Mouse (Mus musculus): ENCODE results near the gene Mylk.

The Mylk gene

DNA sequence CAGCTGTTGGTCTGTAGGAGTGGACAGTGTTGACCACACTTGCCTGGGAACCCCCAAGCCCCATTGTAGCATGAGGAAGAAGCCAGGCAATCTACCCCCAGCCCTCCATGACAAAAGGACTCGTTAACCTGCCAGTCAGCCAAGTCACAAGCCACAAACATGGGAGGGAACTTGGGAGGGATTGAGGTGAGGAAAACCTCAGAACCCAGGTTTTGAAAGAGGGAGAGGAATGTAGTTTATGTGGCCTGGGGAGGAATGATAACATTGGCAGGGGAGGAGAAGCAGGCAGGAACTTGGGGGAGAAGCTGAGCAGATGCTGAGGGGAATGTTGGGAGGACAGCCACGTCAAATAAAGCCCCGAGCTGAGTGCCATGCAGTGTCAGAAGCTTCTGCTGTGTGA is 196.9 kb downstream of the Mylk start:
- no peak for DNase-seq (ENCODE audit: low spot score)

DNA sequence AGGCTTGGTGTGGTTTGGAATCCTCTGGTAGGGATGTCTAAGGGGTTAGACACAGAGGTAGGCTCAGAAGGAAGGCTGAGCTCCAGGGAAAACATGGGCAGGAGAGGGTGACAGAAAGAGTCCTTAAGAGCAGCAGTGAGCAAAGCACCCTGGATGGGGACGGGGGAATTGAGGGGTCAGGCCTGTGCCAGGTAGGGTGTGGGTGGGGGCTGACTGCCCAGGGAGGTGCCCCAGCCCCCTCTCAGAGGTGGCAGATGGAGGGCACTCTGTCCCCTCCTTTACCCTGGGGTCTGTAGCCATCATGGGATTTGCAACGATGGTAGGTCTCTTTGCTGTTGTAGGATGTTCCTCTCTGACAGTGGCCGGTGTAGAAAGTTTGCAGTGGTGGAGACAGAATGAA is 201.3 kb downstream of the Mylk start:
- no peak for DNase-seq (ENCODE audit: low spot score)

DNA sequence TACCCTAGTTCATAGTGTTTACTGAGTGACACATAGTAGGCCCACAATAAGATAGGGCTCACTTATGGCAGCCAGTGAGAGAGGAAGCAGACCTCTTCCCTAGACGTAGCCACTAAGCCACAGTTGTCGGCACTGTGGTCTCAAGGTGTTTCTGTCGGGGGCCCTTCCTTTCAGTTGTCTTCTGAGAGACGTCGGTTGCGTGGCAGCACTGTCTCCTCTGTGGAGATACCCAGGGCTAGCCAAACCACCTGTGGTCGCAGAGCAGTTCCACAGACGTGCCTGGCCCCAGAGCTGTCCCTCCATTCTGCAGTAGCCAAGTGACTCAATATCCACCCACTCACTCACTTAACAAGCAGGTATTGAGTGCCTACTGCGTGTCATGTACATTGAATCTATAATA is 205.9 kb downstream of the Mylk start:
- DNase-seq (ENCODE audit: low spot score) = no peak

DNA sequence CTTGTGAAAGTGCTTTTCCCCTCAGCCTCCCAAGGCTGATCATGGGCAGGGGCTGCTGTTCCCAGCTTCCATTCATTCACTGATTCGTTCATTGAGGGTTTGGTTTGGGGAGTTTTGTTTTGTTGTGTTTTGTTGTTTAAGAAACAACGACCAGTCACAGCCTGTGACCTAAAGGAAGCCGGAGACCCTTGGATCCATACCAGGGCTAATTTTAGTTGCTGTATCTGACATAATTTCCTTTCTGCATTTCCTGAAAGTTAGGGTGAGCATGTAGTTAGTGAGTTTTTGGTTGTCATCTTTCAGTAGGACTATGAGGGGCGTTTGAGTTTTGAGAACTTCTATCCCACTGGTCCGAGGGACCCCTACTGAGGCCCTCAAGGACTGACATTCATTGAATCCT is 207.2 kb downstream of the Mylk start:
- DNase-seq (ENCODE audit: low spot score) = no peak

DNA sequence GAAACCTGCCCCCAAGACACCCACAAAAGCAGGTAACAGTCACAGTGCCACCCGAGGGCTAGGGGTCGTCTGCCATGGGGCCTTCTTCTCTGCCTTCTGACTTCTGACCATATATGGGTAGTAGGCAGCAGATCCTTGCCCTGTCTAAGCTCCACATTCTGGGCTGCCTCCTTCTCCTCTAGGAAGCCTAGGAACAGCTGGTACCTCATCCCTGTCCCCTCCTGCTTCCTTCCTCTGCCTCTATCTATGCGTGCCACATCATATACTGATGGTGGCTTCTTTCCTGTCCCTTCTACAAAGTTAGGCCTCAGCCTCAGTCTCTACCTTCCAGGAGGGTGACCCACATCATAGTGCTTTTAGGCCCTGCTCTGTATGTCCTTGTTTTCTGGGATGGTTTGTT is 207.8 kb downstream of the Mylk start:
- no peak for DNase-seq (ENCODE audit: low spot score)

DNA sequence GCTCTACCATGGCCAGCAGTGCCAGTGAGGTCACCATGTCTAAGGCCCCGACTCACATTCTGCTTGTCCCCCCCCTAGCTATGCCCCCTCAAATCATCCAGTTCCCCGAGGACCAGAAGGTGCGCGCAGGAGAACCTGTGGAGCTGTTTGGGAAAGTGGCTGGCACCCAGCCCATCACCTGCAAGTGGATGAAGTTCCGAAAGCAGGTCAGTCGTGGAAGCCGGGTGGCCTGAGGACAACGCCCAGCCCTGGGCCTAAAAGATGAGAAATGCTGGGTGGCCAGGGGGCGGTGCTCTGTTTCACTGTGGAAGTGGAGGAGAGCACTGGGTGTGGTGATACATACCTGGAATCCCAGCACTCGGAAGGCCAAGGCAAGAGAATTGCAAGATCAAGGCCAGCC is 208.5 kb downstream of the Mylk start:
- DNase-seq (ENCODE audit: low spot score) = no peak

DNA sequence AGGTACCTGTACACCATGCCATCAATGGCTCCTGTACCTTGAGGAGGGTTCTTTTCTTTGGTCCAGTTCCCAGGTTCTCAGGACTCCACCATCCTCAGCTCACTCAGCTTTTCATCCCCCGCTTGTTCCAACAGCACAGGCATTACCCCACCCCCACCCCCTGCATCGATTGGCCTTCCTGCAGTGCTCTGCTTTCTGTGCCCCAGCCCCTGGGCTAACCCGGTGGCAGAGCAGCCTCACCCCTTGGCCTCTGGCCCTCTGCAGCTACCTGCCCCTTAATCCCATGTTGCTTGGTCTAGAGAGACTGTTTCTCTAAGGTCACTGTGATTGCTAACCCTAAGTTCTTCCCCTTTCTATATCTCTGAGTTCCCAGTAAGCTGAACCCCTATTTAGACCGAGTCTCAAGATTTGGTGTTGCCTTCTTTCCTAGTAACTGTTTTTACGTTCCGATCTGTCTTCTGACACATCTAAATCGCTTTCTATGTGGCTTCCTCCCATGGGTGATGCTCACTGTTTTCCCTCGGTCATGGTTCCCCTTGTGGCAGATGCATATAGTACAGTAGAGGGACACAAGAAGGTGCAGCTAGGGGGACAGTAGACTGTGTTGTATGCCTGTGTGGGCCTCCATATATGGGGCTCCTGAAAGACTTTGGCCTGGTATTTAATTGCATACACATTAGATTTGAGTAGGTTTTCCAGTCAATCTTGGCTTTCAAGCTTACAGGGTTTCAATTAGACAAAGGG is 212.6 kb downstream of the Mylk start:
- no peak for DNase-seq (ENCODE audit: low spot score)

DNA sequence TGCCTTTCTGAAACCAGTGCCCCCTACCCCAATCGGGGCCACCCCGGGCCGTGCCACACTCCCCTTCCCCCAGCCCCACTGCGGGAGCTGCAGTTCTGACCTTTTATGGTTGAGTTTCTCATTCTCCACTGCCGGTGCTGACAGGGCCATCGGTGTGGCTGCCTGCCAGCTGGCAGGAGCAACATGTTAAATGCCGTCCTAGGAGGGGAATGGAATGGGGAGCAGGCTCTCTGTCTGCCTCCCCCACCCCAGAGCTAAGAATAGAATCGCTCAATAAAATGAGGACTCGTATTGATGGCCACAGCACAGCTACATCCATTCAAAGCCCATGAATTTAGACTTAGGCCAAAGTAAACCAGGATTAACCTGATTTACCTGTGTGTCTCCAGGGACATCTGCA is 213.7 kb downstream of the Mylk start:
- DNase-seq (ENCODE audit: low spot score) = peak; percentile 41

DNA sequence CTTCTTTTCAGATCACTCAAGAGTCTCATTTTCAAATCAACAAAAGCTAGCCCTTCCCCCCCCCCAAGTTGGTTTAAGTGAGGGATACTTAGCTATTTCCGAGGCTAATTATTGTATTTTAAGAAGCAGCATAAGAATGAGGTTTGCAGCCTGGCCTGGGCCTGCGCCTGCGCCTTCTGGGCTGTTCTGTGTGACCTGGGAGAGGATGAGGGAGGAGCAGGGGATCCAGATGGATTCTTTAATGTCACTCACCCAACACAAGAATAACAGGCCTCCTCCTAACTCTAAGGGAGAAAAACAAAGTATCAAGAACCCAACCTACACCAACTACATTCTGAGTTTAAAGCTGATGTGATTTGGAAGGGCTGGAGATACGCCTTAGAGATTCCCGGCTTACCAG is 214.3 kb downstream of the Mylk start:
- no peak for DNase-seq (ENCODE audit: low spot score)

DNA sequence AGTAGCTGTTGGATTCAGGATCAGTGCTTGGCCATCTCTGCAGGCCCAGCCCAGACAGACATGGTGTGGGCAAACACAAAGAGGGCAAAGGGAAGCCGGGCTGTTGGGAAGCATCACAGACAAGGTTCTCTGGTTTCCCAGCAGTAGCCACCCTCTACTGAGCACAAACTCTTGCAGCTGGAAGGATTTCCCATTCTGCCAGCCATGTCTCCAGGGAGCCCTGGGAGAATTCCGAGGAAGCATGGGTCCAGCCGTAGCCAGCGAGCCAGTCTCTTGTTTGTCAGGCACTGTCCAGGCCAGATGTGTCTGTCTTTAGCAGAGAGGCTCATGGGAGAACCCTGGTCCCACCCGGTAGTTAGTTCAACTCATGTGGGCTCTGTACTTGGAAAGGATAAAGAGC is 215.2 kb downstream of the Mylk start:
- no peak for DNase-seq (ENCODE audit: low spot score)

DNA sequence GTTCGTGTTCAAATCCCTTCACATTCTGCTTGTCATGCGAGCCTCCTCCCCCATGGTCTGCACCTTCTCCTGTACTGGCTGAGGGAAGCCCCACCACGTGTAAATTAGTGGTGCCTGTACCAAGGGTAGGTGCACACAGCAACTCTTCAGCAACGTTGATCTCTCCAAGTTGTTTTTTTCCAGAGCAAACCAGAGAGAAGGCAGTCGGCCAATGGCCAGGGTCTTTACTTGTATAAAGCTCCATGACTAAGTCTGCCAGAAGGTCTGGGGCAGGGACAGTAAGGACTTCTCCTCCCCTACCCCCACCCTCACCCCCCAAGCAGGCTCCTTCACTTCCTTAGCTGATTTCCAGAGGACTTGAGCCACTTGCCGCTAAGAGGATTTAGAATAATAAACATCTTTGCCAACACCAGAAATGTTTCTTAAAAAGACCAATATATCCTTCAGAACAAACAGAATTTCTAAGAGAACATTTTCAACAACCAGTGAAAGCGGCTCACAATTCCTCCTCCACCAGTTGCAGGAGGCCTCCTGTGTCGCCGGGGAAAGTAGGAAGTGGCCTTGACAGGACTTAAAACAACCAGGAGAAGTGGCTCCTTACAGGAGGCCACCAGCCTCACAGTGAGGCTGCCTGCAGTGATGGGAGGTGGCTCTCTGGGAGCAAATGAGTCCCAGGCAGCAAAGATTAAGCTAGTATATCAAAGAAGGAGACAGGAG is 216.0 kb downstream of the Mylk start:
- DNase-seq (ENCODE audit: low spot score) = no peak

DNA sequence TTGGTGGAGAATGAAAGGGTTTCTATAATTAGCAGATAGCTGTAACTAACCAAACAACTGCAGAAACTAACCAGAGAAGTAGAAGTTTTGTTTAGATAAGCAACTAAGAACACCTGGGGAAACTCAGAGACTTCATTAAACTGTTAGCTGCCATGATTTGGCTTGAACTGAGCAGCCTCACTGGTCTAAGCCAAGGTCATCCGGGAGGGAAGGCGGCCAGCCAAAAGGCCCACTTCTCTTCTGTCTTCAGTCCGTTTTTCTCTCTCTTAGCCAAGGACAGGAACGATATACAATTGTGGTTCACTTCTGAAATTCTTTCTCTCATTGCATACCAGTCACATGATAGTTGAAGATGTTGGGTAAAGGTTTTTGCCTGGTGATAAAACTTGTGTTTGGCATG is 217.3 kb downstream of the Mylk start:
- DNase-seq (ENCODE audit: low spot score) = no peak

DNA sequence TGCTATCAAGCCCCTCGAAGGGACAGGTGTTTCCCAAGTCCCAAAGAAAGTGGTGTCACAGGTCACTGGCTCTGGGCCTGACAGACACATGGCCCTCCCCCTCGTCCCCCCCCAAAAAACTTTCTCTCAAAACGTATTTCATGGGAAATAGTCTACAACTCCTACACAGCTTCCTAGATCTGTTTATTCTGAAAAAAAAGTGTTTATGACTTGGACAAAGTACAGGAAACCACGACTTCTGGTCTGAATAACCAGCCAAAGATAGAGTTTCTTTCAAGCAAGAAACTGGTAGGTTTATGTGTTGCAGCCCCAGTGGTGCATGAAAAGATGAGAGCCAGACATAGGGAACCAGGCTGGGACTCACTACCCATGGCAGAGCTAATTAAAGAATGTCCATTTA is 218.0 kb downstream of the Mylk start:
- DNase-seq (ENCODE audit: low spot score) = no peak

DNA sequence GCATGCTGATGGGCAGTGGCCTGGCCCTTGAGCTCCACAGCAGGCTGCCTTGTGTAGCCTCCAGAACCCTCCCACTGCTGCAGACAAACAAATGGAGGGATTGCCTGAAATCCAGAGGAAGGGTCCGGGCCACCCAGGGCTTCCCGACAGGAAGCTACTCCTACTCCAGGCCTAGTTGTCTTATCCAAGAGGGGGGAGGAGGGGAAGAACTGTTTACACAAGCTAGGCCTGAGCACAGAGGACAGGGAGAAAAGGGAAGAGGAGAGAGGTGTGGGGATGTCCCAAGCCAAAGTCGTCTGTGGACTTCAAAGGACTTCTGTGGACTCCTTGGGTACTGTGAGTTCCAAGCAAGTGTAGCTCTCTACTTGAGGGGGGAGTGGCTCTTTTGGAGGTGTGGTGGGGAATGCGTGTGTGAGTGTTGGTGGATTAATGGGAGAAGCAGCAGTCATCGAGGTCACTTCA is 221.6 kb downstream of the Mylk start:
- DNase-seq (ENCODE audit: low spot score) = no peak

DNA sequence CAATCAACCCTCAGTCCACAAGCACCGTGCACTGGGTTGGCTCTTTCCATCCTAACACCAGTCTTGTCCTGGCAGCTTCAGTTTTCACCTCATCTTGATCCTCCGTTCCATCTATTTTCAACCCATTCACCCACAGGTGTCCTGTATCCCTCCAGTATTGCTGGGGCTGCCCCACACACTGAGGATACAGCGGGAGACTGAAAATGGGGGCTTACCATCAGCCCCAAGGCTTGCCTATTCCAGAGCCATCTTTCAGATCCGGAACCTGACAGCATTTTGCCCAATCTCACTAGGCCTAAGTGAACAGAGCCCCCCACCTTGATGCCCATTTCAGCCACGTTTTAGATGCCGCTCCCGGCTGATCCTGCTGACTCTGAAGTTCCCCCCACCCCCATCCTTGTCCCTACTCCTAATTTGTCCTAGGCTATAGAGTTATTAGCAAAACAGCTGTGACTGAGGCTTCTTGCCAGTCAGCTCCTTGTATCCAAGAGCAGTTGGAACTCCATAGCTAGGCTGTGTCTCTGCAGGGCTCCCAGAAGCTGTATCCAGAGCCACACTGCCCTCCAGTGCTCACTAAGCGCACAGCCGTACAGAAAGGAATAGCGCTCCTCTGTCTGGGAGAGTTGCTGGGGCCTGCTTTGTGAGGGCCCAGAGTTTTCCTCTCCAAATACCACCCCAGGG is 222.2 kb downstream of the Mylk start:
- no peak for DNase-seq (ENCODE audit: low spot score)

DNA sequence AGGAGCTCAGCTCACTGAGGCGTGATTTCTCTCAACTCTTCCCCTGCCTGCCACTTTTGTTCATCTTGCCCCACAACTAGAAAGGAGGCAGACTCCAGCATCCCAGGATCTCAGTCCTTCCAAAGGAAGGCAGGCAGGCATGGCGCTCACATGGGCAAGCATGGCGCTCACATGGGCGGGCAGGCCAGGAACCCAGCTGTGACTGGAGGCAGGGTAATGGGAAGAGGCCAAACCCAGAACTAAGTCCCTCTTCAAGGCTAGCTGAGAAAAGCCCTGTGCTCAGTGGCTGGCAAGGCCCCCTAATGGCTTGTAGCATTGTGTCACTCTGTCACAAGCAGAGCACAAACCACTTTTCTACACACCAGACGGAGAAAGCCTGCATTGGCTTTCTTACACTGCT is 223.2 kb downstream of the Mylk start:
- DNase-seq (ENCODE audit: low spot score) = no peak

DNA sequence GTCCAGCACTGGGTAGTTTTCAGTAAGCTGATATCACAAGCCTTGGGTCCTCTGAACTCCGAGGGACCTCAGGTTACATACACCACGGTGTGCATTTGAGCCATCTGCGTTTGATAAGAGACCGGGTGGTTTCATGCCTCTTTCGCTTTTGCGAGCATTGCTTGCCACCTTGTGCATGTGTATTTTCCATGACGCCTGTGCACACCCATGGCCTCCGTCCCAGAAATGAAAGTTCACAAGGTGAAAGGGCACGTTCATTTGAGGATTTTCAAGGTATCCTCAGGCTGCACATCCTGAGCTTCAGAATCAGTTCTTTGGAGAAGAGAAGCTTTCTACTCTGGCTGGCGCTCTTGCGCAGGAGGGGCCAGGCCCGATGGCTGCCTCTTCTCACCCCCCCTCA is 227.5 kb downstream of the Mylk start:
- DNase-seq (ENCODE audit: low spot score) = no peak

DNA sequence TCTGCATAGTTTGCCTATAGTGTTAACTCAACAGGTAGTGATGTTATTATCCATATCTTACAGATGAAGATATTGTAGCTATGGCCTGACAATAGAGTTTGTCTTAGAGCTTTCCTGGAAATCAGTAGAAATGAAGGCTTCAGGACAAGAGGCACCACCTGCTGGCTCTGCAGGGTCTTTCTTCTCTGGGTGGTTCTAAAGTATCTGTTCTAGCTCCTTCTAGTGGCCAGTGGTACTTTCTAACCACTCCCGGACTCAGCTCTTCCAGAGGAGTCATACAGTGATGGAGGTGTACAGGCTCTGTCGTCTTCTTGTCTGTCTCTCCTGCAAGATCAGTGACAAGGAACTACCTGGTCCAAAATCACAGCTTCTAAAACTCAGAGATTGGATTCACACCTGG is 230.5 kb downstream of the Mylk start:
- no peak for DNase-seq (ENCODE audit: low spot score)

DNA sequence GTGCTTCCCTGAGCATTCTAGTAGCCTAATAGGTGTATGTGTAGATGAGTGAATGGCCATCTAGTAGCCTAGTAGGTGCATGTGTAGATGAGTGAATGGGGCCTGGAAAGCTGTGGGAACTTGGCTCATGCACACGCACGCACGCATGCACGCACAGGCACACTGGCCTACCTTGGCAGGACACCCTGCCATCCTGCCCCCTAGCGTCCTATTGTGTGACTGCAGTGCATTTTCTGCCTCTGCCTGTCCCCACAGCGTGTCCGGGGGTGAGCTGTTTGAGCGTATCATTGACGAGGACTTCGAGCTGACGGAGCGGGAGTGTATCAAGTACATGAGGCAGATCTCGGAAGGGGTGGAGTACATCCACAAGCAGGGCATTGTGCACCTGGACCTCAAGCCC is 231.6 kb downstream of the Mylk start:
- DNase-seq (ENCODE audit: low spot score) = no peak

DNA sequence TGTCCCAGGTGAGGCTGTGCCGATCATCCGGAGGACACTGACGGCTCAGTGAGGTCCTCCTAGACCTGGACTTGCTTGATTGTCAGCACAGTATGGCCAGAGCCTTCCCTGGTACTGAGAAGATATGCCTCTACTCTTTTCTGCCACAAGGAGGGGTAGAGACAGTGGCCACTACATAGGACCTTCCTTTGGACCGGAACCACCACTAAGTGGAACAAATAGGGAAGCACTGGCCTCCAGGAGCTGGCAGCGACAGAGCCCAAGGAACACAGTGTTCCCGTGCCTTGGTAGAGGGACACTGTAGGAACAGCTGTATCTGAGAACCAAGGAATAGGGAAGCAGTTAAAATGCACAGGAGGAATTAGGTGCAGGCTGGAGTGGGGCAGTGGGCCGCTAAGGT is 233.0 kb downstream of the Mylk start:
- no peak for DNase-seq (ENCODE audit: low spot score)

DNA sequence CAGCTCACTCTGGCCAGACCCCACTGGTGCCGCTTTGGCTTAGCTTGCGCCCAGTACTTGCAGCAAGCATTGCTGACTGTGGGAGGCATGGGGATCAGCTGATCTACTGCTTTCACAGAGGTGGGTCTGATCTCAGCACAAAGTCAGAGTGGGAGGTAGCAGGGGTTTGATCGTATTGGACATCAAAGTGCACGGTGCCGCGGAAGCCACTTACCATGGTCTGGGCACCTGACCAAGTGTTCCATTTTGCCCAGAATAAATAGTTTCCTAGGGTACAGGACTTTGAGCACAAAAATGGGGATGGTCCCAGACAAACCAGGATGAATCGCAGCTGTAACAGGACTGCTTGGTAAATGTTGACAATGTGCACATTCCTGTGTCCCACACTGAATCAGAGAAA is 236.0 kb downstream of the Mylk start:
- no peak for DNase-seq (ENCODE audit: low spot score)

DNA sequence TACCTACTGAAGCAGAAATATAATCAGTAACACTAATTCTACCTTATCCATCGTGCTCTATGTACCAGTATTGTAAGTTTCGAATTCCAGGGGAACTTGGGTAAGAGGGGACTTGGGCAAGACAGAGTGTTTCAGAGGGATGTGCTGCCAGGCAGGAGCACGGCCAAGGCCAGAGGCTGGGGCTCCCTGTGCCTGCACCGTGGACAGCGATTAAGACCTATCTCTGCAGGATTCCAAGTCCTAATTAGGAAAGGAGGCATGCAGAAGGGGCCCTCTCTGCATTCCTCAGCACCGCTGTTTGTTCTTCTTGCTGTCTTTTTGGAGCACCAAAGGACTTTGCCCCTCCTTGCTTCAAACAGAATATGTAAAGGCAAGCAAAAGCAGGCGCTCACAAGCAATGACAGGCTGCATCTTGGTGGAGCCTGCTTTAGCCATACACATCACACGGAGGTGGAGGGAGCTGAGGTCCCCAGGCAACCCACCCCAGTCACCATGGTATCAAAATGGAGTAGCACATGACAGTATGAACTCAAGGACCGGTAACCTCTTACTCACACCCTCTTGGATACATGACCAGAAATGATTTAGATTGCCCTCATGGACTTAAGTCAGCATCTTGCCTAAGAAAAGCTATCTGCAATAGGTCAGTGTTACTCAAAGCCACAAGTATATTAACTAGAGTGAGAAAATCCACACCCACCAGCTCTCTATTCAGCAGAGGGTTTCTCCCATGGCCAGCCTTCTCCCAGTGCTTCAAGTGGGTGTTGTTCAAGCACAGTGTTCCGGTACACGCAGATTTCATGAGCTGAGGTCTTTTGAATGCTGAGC is 239.4 kb downstream of the Mylk start:
- DNase-seq (ENCODE audit: low spot score) = no peak

DNA sequence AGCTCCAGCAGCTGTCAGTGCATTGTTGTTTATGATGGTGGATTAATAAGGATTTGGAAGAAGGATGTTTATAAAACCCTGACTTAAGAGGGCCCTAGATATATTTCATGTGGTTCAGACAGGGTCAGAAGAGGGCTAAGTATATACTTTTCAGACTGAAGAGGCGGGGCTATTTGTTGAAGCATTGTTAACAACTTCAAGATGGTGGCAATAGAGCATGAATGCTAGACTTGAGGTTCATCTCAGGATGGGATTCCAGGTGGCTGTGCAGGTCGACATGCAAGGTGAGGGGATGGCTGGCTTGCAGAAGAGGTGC is 240.0 kb downstream of the Mylk start:
- no peak for DNase-seq (ENCODE audit: low spot score)
